Mouse (Mus musculus): ENCODE measurements at regions not wholly inside any gene's neighbourhood (a gene's known extent, or its start where the extent isn't known, plus 50 kb on each side); places are given as distances from the start of the nearest gene placed in this dataset.
A peak's percentile ranks its signal among the peaks of the same experiment; 100 is the strongest.

- TF ChIP-seq E2F4 (IDR thresholded peaks at IDR 0.05; ENCODE audit: insufficient read depth): no peak
- TF ChIP-seq SRF (IDR thresholded peaks at IDR 0.05; ENCODE audit: control insufficient read depth, insufficient read length, low read depth): no peak
- no peak for TF ChIP-seq TCF3 (IDR thresholded peaks at IDR 0.05; ENCODE audit: insufficient read length, low read depth)
- TF ChIP-seq POLR2A (IDR thresholded peaks at IDR 0.05; ENCODE audit: insufficient read length, low read depth): no peak
- TF ChIP-seq TCF12 (IDR thresholded peaks at IDR 0.05; ENCODE audit: insufficient read depth, poor library complexity, severe bottlenecking): no peak
- no peak for TF ChIP-seq REST (IDR thresholded peaks at IDR 0.05; ENCODE audit: insufficient read depth, insufficient read length)
- TF ChIP-seq MYOD1 (IDR thresholded peaks at IDR 0.05; ENCODE audit: control insufficient read depth in 1 of 3, insufficient read length in 2 of 3, low read depth in 2 of 3): no peak
- no peak for TF ChIP-seq POLR2AphosphoS2 (IDR thresholded peaks at IDR 0.05; ENCODE audit: insufficient read length, low read depth)
- TF ChIP-seq MYOG (IDR thresholded peaks at IDR 0.05; ENCODE audit: control insufficient read depth in 1 of 3, insufficient read depth in 1 of 3, insufficient read length in 2 of 3, low read depth in 2 of 3): no peak
- no peak for TF ChIP-seq USF1 (IDR thresholded peaks at IDR 0.05; ENCODE audit: low read depth)
- no peak for TF ChIP-seq MAX (IDR thresholded peaks at IDR 0.05; ENCODE audit: low read depth)
- no peak for TF ChIP-seq CEBPB (IDR thresholded peaks at IDR 0.05; ENCODE audit: insufficient read depth, poor library complexity, severe bottlenecking)
- Histone ChIP-seq H3K36me3 (ENCODE audit: control insufficient read depth, insufficient read depth) (no peaks in the 10 kb centered on the region), H3K4me3 (no peak overlapping the region), H3K4me2 (ENCODE audit: low read depth) (no peak overlapping the region), H3ac (ENCODE audit: control insufficient read depth, insufficient read length) (no peak overlapping the region), H3K27me3 (ENCODE audit: control insufficient read depth, insufficient read depth, insufficient read length) (no peaks in the 10 kb centered on the region), H3K79me2 (ENCODE audit: control insufficient read depth, insufficient read depth) (no peaks in the 10 kb centered on the region)
Measured at GRCm38 (mm10) chr15:62336454-62337284, 1413.9 kb upstream of the A1bg start.

GRCm38 (mm10) chr15:62334256-62335009 is 1411.6 kb upstream of the A1bg start:
- no peak overlapping the region for H3K4me3 ChIP-seq
- H3K4me2 ChIP-seq (ENCODE audit: low read depth): peak overlapping the region; percentile 4
- TF ChIP-seq CEBPB (IDR thresholded peaks at IDR 0.05; ENCODE audit: insufficient read depth, poor library complexity, severe bottlenecking): peak; percentile 86
- no peak for TF ChIP-seq MAX (IDR thresholded peaks at IDR 0.05; ENCODE audit: low read depth)
- no peaks in the 10 kb centered on the region for H3K36me3 ChIP-seq (ENCODE audit: control insufficient read depth, insufficient read depth)
- H3K27me3 ChIP-seq (ENCODE audit: control insufficient read depth, insufficient read depth, insufficient read length): no peaks in the 10 kb centered on the region
- no peaks in the 10 kb centered on the region for H3K79me2 ChIP-seq (ENCODE audit: control insufficient read depth, insufficient read depth)
- no peak overlapping the region for H3ac ChIP-seq (ENCODE audit: control insufficient read depth, insufficient read length)

- no peak overlapping the region for H3K4me2 ChIP-seq (ENCODE audit: low read depth)
- TF ChIP-seq MYOG (IDR thresholded peaks at IDR 0.05; ENCODE audit: control insufficient read depth in 1 of 3, insufficient read depth in 1 of 3, insufficient read length in 2 of 3, low read depth in 2 of 3) (no peak), REST (IDR thresholded peaks at IDR 0.05; ENCODE audit: insufficient read depth, insufficient read length) (no peak), MAX (IDR thresholded peaks at IDR 0.05; ENCODE audit: low read depth) (no peak), POLR2AphosphoS2 (IDR thresholded peaks at IDR 0.05; ENCODE audit: insufficient read length, low read depth) (no peak), E2F4 (IDR thresholded peaks at IDR 0.05; ENCODE audit: insufficient read depth) (no peak), CEBPB (IDR thresholded peaks at IDR 0.05; ENCODE audit: insufficient read depth, poor library complexity, severe bottlenecking) (no peak), POLR2A (IDR thresholded peaks at IDR 0.05; ENCODE audit: insufficient read length, low read depth) (no peak), USF1 (IDR thresholded peaks at IDR 0.05; ENCODE audit: low read depth) (no peak), MYOD1 (IDR thresholded peaks at IDR 0.05; ENCODE audit: control insufficient read depth in 1 of 3, insufficient read length in 2 of 3, low read depth in 2 of 3) (no peak), TCF3 (IDR thresholded peaks at IDR 0.05; ENCODE audit: insufficient read length, low read depth) (no peak)
- no peak overlapping the region for H3K4me3 ChIP-seq
- H3K36me3 ChIP-seq (ENCODE audit: control insufficient read depth, insufficient read depth): no peaks in the 10 kb centered on the region
- H3K27me3 ChIP-seq (ENCODE audit: control insufficient read depth, insufficient read depth, insufficient read length): no peaks in the 10 kb centered on the region
- H3ac ChIP-seq (ENCODE audit: control insufficient read depth, insufficient read length): no peak overlapping the region
- H3K79me2 ChIP-seq (ENCODE audit: control insufficient read depth, insufficient read depth): no peaks in the 10 kb centered on the region
Measured at GRCm38 (mm10) chr15:62332129-62332528, 1409.3 kb upstream of the A1bg start.

- TF ChIP-seq POLR2AphosphoS2 (IDR thresholded peaks at IDR 0.05; ENCODE audit: insufficient read length, low read depth) (no peak), REST (IDR thresholded peaks at IDR 0.05; ENCODE audit: insufficient read depth, insufficient read length) (no peak), TCF12 (IDR thresholded peaks at IDR 0.05; ENCODE audit: insufficient read depth, poor library complexity, severe bottlenecking) (no peak), CEBPB (IDR thresholded peaks at IDR 0.05; ENCODE audit: insufficient read depth, poor library complexity, severe bottlenecking) (no peak), E2F4 (IDR thresholded peaks at IDR 0.05; ENCODE audit: insufficient read depth) (no peak), POLR2A (IDR thresholded peaks at IDR 0.05; ENCODE audit: insufficient read length, low read depth) (no peak)
- Histone ChIP-seq H3K27me3 (ENCODE audit: control insufficient read depth, insufficient read depth, insufficient read length) (no peaks in the 10 kb centered on the region), H3ac (ENCODE audit: control insufficient read depth, insufficient read length) (no peak overlapping the region), H3K36me3 (ENCODE audit: control insufficient read depth, insufficient read depth) (no peaks in the 10 kb centered on the region), H3K4me2 (ENCODE audit: low read depth) (no peak overlapping the region), H3K4me3 (no peak overlapping the region), H3K79me2 (ENCODE audit: control insufficient read depth, insufficient read depth) (no peaks in the 10 kb centered on the region)
Measured at GRCm38 (mm10) chr15:62331138-62331800, 1408.5 kb upstream of the A1bg start.
